Mouse (Mus musculus): Measurements from ENCODE around the gene Hspb6.

The Hspb6 gene

GRCm38 (mm10) chr7:30586455-30587020 lies 34.6 kb downstream of the Hspb6 start:
- DNase-seq (ENCODE audit: low read depth, low spot score), result no peak

GRCm38 (mm10) chr7:30587842-30588667 lies 36.1 kb downstream of the Hspb6 start:
- DNase-seq (ENCODE audit: low read depth, low spot score), result no peak

- DNase-seq (ENCODE audit: low read depth, low spot score), result peak; percentile 88
Observed at GRCm38 (mm10) chr7:30588676-30589434, 36.9 kb downstream of the Hspb6 start, which contains the start of gene Kmt2b. Gene Kmt2b (minus strand): TSS chr7:30588726.

- DNase-seq (ENCODE audit: low read depth, low spot score), result peak; percentile 56
Observed at GRCm38 (mm10) chr7:30589435-30590301, 37.7 kb downstream of the Hspb6 start.

GRCm38 (mm10) chr7:30590927-30591604 lies 39.1 kb downstream of the Hspb6 start:
- no peak for DNase-seq (ENCODE audit: low read depth, low spot score)

- DNase-seq (ENCODE audit: low read depth, low spot score), result no peak
Observed at GRCm38 (mm10) chr7:30591605-30591951, 39.6 kb downstream of the Hspb6 start.

GRCm38 (mm10) chr7:30592772-30593423 lies 40.9 kb downstream of the Hspb6 start:
- DNase-seq (ENCODE audit: low read depth, low spot score), result no peak

GRCm38 (mm10) chr7:30593579-30594509 lies 41.9 kb downstream of the Hspb6 start:
- DNase-seq (ENCODE audit: low read depth, low spot score), result no peak

GRCm38 (mm10) chr7:30594510-30595024 lies 42.6 kb downstream of the Hspb6 start:
- no peak for DNase-seq (ENCODE audit: low read depth, low spot score)

GRCm38 (mm10) chr7:30596093-30596492 lies 44.1 kb downstream of the Hspb6 start:
- DNase-seq (ENCODE audit: low read depth, low spot score), result no peak

- no peak for DNase-seq (ENCODE audit: low read depth, low spot score)
Observed at GRCm38 (mm10) chr7:30596811-30597210, 44.8 kb downstream of the Hspb6 start.

- DNase-seq (ENCODE audit: low read depth, low spot score), result no peak
Observed at GRCm38 (mm10) chr7:30598786-30599185, 46.8 kb downstream of the Hspb6 start, which contains the start of gene Zbtb32. Gene Zbtb32 (minus strand): TSS chr7:30598909.

GRCm38 (mm10) chr7:30599933-30600353 lies 48.0 kb downstream of the Hspb6 start:
- DNase-seq (ENCODE audit: low read depth, low spot score), result peak; percentile 70

- no peak for DNase-seq (ENCODE audit: low read depth, low spot score)
Observed at GRCm38 (mm10) chr7:30600651-30601050, 48.7 kb downstream of the Hspb6 start.

- no peak for DNase-seq (ENCODE audit: low read depth, low spot score)
Observed at GRCm38 (mm10) chr7:30602583-30602982, 50.6 kb downstream of the Hspb6 start.

GRCm38 (mm10) chr7:30604424-30604823 lies 52.4 kb downstream of the Hspb6 start:
- DNase-seq (ENCODE audit: low read depth, low spot score), result no peak

- DNase-seq (ENCODE audit: low read depth, low spot score), result no peak
Observed at GRCm38 (mm10) chr7:30604944-30605343, 53.0 kb downstream of the Hspb6 start.
